Mouse (Mus musculus) cortical plate, adult 2 months (tissue): ENCODE results near the gene Gucy2f. TPM values are rescaled to one million over a fixed set of nuclear protein-coding genes. Genes with fewer than 3 reads are reported as not detected.
"Not testable (repeated sequence)": the region's sequence is repeated elsewhere in the genome, so short reads cannot be mapped to it uniquely, and the experiment has no call there.

Source experiments
- H3K27ac ChIP-seq: fragments of 200-500 bp; 2 replicates; pipeline ENCODE4 v1.5.1; 2012; ENCODE audit warnings: low read length, control low read depth, inconsistent platforms; ENCODE audit not compliant: insufficient read depth
- H3K4me1 ChIP-seq: fragments of 200-500 bp; 2 replicates; pipeline ENCODE4 v1.6.1; 2011; ENCODE audit warnings: low read length; ENCODE audit not compliant: control insufficient read depth, insufficient read depth
- H3K4me3 ChIP-seq: fragments of 200-500 bp; 2 replicates; pipeline ENCODE4 v1.5.1; 2011; ENCODE audit warnings: mild to moderate bottlenecking, low read length, control low read depth; ENCODE audit not compliant: insufficient read depth
- CTCF ChIP-seq: fragments of 200-500 bp; IDR thresholded peaks from 2 replicates; pipeline ENCODE4 v1.5.1; 2011; ENCODE audit warnings: mild to moderate bottlenecking, control low read depth, low read length; ENCODE audit not compliant: insufficient read depth; ENCODE audit errors: extremely low read depth
- POLR2A ChIP-seq: fragments of 200-500 bp; IDR thresholded peaks from 2 replicates; pipeline ENCODE4 v1.6.1; 2011; ENCODE audit warnings: mild to moderate bottlenecking, low read length, control low read depth; ENCODE audit not compliant: insufficient read depth; ENCODE audit errors: extremely low read depth
- polyA plus RNA-seq: library from polyadenylated mRNA; depleted of rRNA; stranded (reverse); fragments of >200 nt; gene quantifications from 2 replicates; pipeline ENCODE4 v1.2.3, GENCODE M21; 2012; rRNA removed

Gene Gucy2f
- polyA plus RNA-seq = 0.10 and 0.19 TPM in 2 replicates

DNA sequence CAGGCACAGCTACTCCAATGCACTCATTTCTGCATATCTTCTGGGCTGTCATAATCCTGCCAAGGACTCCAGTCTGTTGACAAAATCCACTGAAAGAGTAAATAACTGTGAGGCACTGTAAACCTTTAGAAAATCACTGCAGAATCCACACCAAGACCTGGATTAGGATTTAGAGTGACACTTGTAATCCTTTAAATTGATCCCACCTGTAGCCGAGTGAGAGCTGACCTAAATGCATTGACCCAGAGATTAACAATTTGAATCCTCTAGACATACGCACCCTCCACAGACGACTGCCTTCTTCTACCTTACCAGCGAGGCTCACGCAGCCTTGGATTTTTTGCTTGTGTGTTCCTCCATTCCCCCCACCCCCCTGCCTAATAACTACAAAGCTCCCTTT lies at the start of gene Gucy2f:
Gene Gucy2f, minus strand, starts transcription at position 101 of the 400 bp plus-strand sequence.
- TF ChIP-seq CTCF (no peak), POLR2A (no peak)
- no peak within 1 kb of the TSS for H3K27ac ChIP-seq

GRCm38 (mm10) chrX:142245682-142246327 lies 49.1 kb upstream of the Gucy2f start:
- Histone ChIP-seq H3K4me1 (no peaks in the 10 kb centered on the region), H3K27ac (no peak overlapping the region), H3K4me3 (no peak overlapping the region)
- TF ChIP-seq CTCF (no peak), POLR2A (no peak)

More for the DNA sequence above, at the start of gene Gucy2f:
- H3K4me1 ChIP-seq = no peaks in the 10 kb centered on the region
- H3K4me3 ChIP-seq = no peak within 1 kb of the TSS

- TF ChIP-seq POLR2A = no peak
- TF ChIP-seq CTCF = no peak
- Histone ChIP-seq H3K4me1 (no peaks in the 10 kb centered on the region), H3K27ac (no peak overlapping the region), H3K4me3 (no peak overlapping the region)
Measured at GRCm38 (mm10) chrX:142237101-142237500, 40.4 kb upstream of the Gucy2f start.

GRCm38 (mm10) chrX:142236146-142236545 lies 39.4 kb upstream of the Gucy2f start:
- H3K4me1 ChIP-seq, H3K4me3 ChIP-seq, H3K27ac ChIP-seq: not testable (repeated sequence)

DNA sequence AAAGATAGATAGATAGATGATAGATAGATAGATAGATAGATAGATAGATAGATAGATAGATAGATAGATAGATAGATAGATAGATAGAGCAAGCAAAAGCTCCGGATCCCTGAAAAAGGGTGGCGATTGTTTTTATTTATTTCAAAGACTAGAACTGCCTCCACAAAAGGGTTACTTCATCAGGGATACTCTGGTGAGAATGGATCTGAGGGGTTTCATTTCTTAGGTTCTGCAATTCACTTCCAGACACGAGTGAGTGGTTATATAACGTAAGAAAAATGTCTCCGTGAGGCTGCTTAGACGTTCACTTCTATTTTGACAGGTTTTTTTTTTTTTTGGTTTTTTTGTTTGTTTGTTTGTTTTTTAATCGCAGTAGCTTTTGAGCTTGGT lies 32.0 kb upstream of the Gucy2f start:
- Histone ChIP-seq H3K4me1 (no peaks in the 10 kb centered on the region), H3K4me3 (peak overlapping the region; percentile 96), H3K27ac (no peak overlapping the region)
- TF ChIP-seq CTCF (no peak), POLR2A (no peak)

- H3K27ac ChIP-seq = peak overlapping the region; percentile 87
- H3K4me1 ChIP-seq = no peaks in the 10 kb centered on the region
- TF ChIP-seq CTCF = no peak
- TF ChIP-seq POLR2A = peak; percentile 69
Measured at GRCm38 (mm10) chrX:142228055-142228768, 31.5 kb upstream of the Gucy2f start.

DNA sequence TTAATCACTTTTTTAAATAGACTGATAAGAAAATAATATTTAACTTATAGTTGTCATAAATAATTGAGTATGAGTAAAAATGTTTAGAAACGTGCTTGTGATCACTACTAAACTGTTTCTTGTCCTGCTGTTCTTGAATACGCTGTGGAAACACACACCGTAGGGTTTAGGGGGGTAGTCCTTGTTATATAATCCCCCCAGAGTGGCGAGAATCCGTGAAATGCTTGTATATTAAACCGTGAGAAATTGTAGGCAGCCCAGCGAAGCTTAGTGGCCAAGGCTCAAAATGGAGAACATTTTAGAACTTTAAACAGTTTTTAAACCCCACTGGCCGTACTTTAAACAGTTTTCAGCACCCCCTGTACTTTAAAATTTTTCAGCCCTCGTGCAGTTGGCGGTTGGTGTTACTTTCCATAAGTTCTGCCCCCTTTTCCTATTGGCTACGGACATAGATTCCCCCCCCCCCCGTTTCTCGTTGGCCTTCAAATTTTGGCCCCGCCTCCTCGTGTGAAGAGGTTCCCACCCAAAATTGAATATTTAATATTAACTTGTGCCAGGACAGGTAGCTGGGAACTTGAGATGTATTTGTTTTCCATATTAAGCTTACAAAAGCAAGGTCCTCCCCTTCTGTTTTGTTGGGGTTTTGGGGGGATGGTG lies 30.8 kb upstream of the Gucy2f start:
- no peak for TF ChIP-seq CTCF
- no peak for TF ChIP-seq POLR2A
- peak overlapping the region; percentile 96 for H3K4me3 ChIP-seq
- no peaks in the 10 kb centered on the region for H3K4me1 ChIP-seq
- H3K27ac ChIP-seq = no peak overlapping the region

More at GRCm38 (mm10) chrX:142228055-142228768, 31.5 kb upstream of the Gucy2f start:
- H3K4me3 ChIP-seq = peak overlapping the region; percentile 96

DNA sequence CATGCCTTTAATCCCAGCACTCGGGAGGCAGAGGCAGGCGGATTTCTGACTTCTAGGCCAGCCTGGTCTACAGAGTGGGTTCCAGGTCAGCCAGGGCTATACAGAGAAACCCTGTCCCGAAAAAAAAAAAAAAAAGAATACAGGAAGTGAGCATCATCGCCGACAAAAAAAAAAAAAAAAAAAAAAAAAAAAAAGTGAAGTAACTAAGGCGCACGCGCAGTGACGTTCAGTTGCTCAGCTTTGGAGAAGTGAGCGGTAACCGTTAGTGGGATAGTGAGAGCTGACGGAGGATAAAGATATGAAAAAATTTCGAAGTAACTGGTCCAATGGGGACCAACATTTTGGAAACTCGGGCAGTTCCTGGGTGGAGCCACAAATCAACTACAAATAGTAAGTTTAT lies 29.8 kb upstream of the Gucy2f start, which contains the start of gene Nxt2:
Gene Nxt2, plus strand, starts transcription at position 229 of the 400 bp plus-strand sequence.
- Histone ChIP-seq H3K4me3 (peak within 1 kb of the TSS; percentile 96; the same call in 1 of the 2 replicates), H3K4me1 (no peaks in the 10 kb centered on the region), H3K27ac (no peak within 1 kb of the TSS)
- no peak for TF ChIP-seq POLR2A
- TF ChIP-seq CTCF = no peak

GRCm38 (mm10) chrX:142200295-142200694 lies 3.6 kb upstream of the Gucy2f start:
- TF ChIP-seq CTCF (peak; percentile 39; the same call in 1 of the 2 replicates), POLR2A (no peak)
- Histone ChIP-seq H3K4me1 (no peaks in the 10 kb centered on the region), H3K27ac (no peak overlapping the region), H3K4me3 (no peak overlapping the region)

DNA sequence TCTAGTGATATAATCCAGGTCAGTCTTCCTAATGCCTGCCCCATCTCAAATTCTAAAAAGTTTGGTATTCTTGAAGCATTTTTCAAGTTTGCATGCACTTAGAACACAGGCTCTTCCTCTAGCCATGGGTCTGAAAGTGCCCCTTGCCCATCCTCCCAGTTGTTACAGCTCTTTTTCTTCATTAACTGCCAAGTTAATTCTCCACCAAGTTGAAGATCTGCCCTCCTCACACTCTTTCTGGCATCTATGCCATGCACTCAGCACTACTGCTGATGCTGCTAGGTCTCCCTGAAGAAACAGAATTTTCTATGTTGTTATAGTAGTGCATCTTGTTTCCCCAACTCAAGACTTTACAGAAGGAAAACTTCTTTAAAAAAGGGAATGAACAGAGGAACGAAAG lies 1.2 kb downstream of the Gucy2f start:
- H3K27ac ChIP-seq = no peak overlapping the region
- H3K4me1 ChIP-seq = no peaks in the 10 kb centered on the region
- no peak overlapping the region for H3K4me3 ChIP-seq
- TF ChIP-seq POLR2A = no peak
